Mouse (Mus musculus) ES-Bruce4 (cell line): ENCODE results near the gene Plcxd2. TPM values are rescaled to one million over a fixed set of nuclear protein-coding genes. Genes with fewer than 3 reads are reported as not detected.

Experiments used
- H3K27ac ChIP-seq: 2 replicates; pipeline ENCODE4 v1.5.1; 2012; ENCODE audit warnings: low read length, inconsistent platforms; ENCODE audit not compliant: insufficient read depth
- H3K27me3 ChIP-seq: 2 replicates; pipeline ENCODE4 v1.6.1; 2012; ENCODE audit warnings: mild to moderate bottlenecking, low read length, inconsistent platforms; ENCODE audit not compliant: control insufficient read depth, poor library complexity, insufficient read depth, severe bottlenecking
- H3K36me3 ChIP-seq: 2 replicates; pipeline ENCODE4 v1.6.1; 2012; ENCODE audit warnings: inconsistent platforms, mild to moderate bottlenecking, low read length, moderate library complexity; ENCODE audit not compliant: control insufficient read depth, poor library complexity, insufficient read depth, severe bottlenecking
- H3K4me1 ChIP-seq: one replicate; pipeline ENCODE4 v1.8.1; 2011; ENCODE audit warnings: low read length; ENCODE audit not compliant: control insufficient read depth, insufficient read depth
- H3K4me3 ChIP-seq: 2 replicates; pipeline ENCODE4 v1.5.1; 2011; ENCODE audit warnings: low read depth, mild to moderate bottlenecking, low read length
- H3K9ac ChIP-seq: 2 replicates; pipeline ENCODE4 v1.6.1; 2012; ENCODE audit warnings: low read depth, mild to moderate bottlenecking, inconsistent platforms; ENCODE audit not compliant: poor library complexity, severe bottlenecking
- H3K9me3 ChIP-seq: replicated peaks from 2 replicates; pipeline ENCODE4 v1.6.1; 2012; ENCODE audit warnings: mild to moderate bottlenecking, low read length, inconsistent platforms; ENCODE audit not compliant: control insufficient read depth, poor library complexity, insufficient read depth, severe bottlenecking
- CTCF ChIP-seq: IDR thresholded peaks from one replicate; pipeline ENCODE4 v1.8.1; 2011; ENCODE audit warnings: low read depth, low read length
- EP300 ChIP-seq: IDR thresholded peaks from 2 replicates; pipeline ENCODE4 v1.6.1; 2011; ENCODE audit warnings: low read depth, low read length; ENCODE audit not compliant: insufficient read depth
- POLR2A ChIP-seq: IDR thresholded peaks from one replicate; pipeline ENCODE4 v1.8.1; 2011; ENCODE audit warnings: low read length; ENCODE audit not compliant: insufficient read depth
- polyA plus RNA-seq: library from polyadenylated mRNA; stranded (reverse); fragments of >200 nt; gene quantifications from 2 replicates; pipeline ENCODE4 v1.2.4, GENCODE M21; 2011; ENCODE audit warnings: low read depth; ENCODE audit not compliant: missing spikeins, insufficient read depth, insufficient read length

The Plcxd2 gene
- polyA plus RNA-seq, 1 experiment: 3.3 TPM

GRCm38 (mm10) chr16:45973959-45974686 lies 35.9 kb downstream of the Plcxd2 start:
- no peak overlapping the region for H3K9ac ChIP-seq
- no peak for TF ChIP-seq EP300
- TF ChIP-seq CTCF: no peak
- TF ChIP-seq POLR2A: no peak
- H3K27ac ChIP-seq: no peak overlapping the region
- H3K9me3 ChIP-seq: no peaks in the 10 kb centered on the region
- H3K4me3 ChIP-seq: no peak overlapping the region
- H3K4me1 ChIP-seq: no peaks in the 10 kb centered on the region
- H3K27me3 ChIP-seq: no peaks in the 10 kb centered on the region
- no peaks in the 10 kb centered on the region for H3K36me3 ChIP-seq

GRCm38 (mm10) chr16:45970187-45970586 lies 39.8 kb downstream of the Plcxd2 start:
- Histone ChIP-seq H3K36me3 (no peaks in the 10 kb centered on the region), H3K4me3 (no peak overlapping the region), H3K9ac (no peak overlapping the region), H3K27ac (no peak overlapping the region), H3K4me1 (no peaks in the 10 kb centered on the region), H3K9me3 (no peaks in the 10 kb centered on the region), H3K27me3 (no peaks in the 10 kb centered on the region)
- TF ChIP-seq POLR2A (no peak), EP300 (no peak), CTCF (no peak)

- Histone ChIP-seq H3K27ac (no peak overlapping the region), H3K4me3 (no peak overlapping the region), H3K9me3 (no peaks in the 10 kb centered on the region), H3K4me1 (no peaks in the 10 kb centered on the region), H3K27me3 (no peaks in the 10 kb centered on the region), H3K36me3 (no peaks in the 10 kb centered on the region), H3K9ac (no peak overlapping the region)
- TF ChIP-seq EP300: no peak
These were observed 41.3 kb downstream of the Plcxd2 start for GRCm38 (mm10) chr16:45968716-45969115.

- Histone ChIP-seq H3K4me1 (no peaks in the 10 kb centered on the region), H3K27me3 (no peaks in the 10 kb centered on the region), H3K27ac (no peak overlapping the region)
These were observed 42.5 kb downstream of the Plcxd2 start for GRCm38 (mm10) chr16:45967471-45967870.

GRCm38 (mm10) chr16:45966604-45967003 lies 43.4 kb downstream of the Plcxd2 start:
- TF ChIP-seq POLR2A: no peak
- no peak for TF ChIP-seq CTCF
- TF ChIP-seq EP300: no peak
- Histone ChIP-seq H3K9ac (no peak overlapping the region), H3K36me3 (no peaks in the 10 kb centered on the region), H3K9me3 (no peaks in the 10 kb centered on the region), H3K4me3 (no peak overlapping the region), H3K27me3 (no peaks in the 10 kb centered on the region), H3K27ac (no peak overlapping the region), H3K4me1 (no peaks in the 10 kb centered on the region)

More at GRCm38 (mm10) chr16:45967471-45967870, 42.5 kb downstream of the Plcxd2 start:
- Histone ChIP-seq H3K9ac (no peak overlapping the region), H3K4me3 (no peak overlapping the region), H3K36me3 (no peaks in the 10 kb centered on the region), H3K9me3 (no peaks in the 10 kb centered on the region)
- peak; percentile 67 for TF ChIP-seq CTCF
- TF ChIP-seq EP300: no peak
- no peak for TF ChIP-seq POLR2A

- Histone ChIP-seq H3K4me3 (no peak overlapping the region), H3K4me1 (no peaks in the 10 kb centered on the region), H3K36me3 (no peaks in the 10 kb centered on the region), H3K27ac (no peak overlapping the region), H3K27me3 (no peaks in the 10 kb centered on the region), H3K9me3 (no peaks in the 10 kb centered on the region), H3K9ac (no peak overlapping the region)
- TF ChIP-seq CTCF (no peak), POLR2A (no peak), EP300 (no peak)
These were observed 45.2 kb downstream of the Plcxd2 start for GRCm38 (mm10) chr16:45964777-45965176.
